Mouse (Mus musculus) MEL (cell line): ENCODE results near the gene Mrpl10.

Experiments used
- CHD1 ChIP-seq: IDR thresholded peaks from 2 replicates; pipeline ENCODE4 v1.6.1; 2012; ENCODE audit warnings: low read depth, mild to moderate bottlenecking, inconsistent platforms, low read length, improper control_type of control experiment
- CHD2 ChIP-seq: IDR thresholded peaks from 2 replicates; pipeline ENCODE4 v1.6.1; 2011; ENCODE audit warnings: low read length, improper control_type of control experiment
- CTCF ChIP-seq, 3 experiments: IDR thresholded peaks in 2 of 3; conservative IDR thresholded peaks in 1 of 3; 2 replicates each; pipeline ENCODE4 v1.5.1; 2011 to 2012; ENCODE audit warnings: low read length in 3 of 3, low read depth in 2 of 3, mild to moderate bottlenecking in 2 of 3, improper control_type of control experiment in 1 of 3, inconsistent platforms in 1 of 3, mixed read lengths in 1 of 3, moderate library complexity in 1 of 3; ENCODE audit not compliant: control insufficient read depth in 1 of 3, insufficient read depth in 1 of 3, poor library complexity in 1 of 3, severe bottlenecking in 1 of 3
- E2F4 ChIP-seq: IDR thresholded peaks from 2 replicates; pipeline ENCODE4 v1.6.1; 2011; ENCODE audit warnings: low read depth, low read length, improper control_type of control experiment, borderline replicate concordance
- EP300 ChIP-seq, 2 experiments: IDR thresholded peaks; 2 replicates each; pipeline ENCODE4 v1.6.1; 2011; ENCODE audit warnings: improper control_type of control experiment in 2 of 2, low read length in 2 of 2, low read depth in 1 of 2, mild to moderate bottlenecking in 1 of 2
- JUND ChIP-seq: IDR thresholded peaks from 2 replicates; pipeline ENCODE4 v1.6.1; 2011; ENCODE audit warnings: low read depth, mild to moderate bottlenecking, improper control_type of control experiment, low read length
- MAZ ChIP-seq: IDR thresholded peaks from 2 replicates; pipeline ENCODE4 v1.6.1; 2012; ENCODE audit warnings: low read depth, mild to moderate bottlenecking, inconsistent platforms, low read length, improper control_type of control experiment
- NELFE ChIP-seq: IDR thresholded peaks from 2 replicates; pipeline ENCODE4 v1.6.1; 2011; ENCODE audit warnings: low read depth, low read length, improper control_type of control experiment
- POLR2A ChIP-seq, 2 experiments: IDR thresholded peaks; 2 replicates each; pipeline ENCODE4 v1.6.1; 2011 to 2012; ENCODE audit warnings: low read length in 2 of 2, mild to moderate bottlenecking in 2 of 2, control low read depth in 1 of 2, improper control_type of control experiment in 1 of 2, low read depth in 1 of 2, moderate library complexity in 1 of 2; ENCODE audit not compliant: control insufficient read depth in 1 of 2, insufficient read depth in 1 of 2, poor library complexity in 1 of 2
- SIN3A ChIP-seq: IDR thresholded peaks from 2 replicates; pipeline ENCODE4 v1.6.1; 2012; ENCODE audit warnings: low read length, improper control_type of control experiment, inconsistent platforms
- SMC3 ChIP-seq: IDR thresholded peaks from 2 replicates; pipeline ENCODE4 v1.6.1; 2011; ENCODE audit warnings: low read depth, low read length, improper control_type of control experiment
- TAL1 ChIP-seq: IDR thresholded peaks from 2 replicates; pipeline ENCODE4 v1.6.1; 2012; ENCODE audit warnings: mild to moderate bottlenecking, inconsistent platforms, low read length, moderate library complexity, mixed read lengths
- TBP ChIP-seq: IDR thresholded peaks from 2 replicates; pipeline ENCODE4 v1.8.0; 2011; ENCODE audit warnings: low read depth, low read length, improper control_type of control experiment
- TCF12 ChIP-seq: IDR thresholded peaks from 2 replicates; pipeline ENCODE4 v1.6.1; 2014; ENCODE audit warnings: low read depth, mild to moderate bottlenecking, inconsistent platforms, low read length, improper control_type of control experiment, moderate library complexity

DNA sequence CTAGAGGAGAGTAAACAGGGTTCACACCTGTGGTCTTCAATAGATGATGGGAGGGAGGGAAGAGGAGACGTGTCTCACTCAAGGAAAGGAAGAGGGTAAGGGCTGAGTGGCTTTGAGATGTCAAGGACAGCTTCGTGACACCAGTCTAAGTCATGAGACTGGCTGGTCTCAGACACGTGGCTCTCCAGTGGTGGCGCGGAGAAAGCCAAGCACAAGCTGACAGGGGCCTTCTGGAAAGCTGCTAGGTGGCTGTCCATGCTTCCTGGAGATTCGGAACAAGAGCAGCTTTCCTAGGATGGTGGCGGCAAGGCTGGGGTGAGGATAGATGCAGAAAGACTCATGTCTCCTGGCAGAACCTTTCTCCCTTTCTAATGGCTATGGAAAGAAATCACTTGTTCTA lies 2.5 kb upstream of the Mrpl10 start:
- no peak for TF ChIP-seq JUND
- TF ChIP-seq TCF12: no peak
- TF ChIP-seq EP300 (IDR thresholded peaks at IDR 0.05; ENCODE audit: low read depth in 1 of 2, low read length in 2 of 2): no peak
- TF ChIP-seq POLR2A (IDR thresholded peaks at IDR 0.05; ENCODE audit: control insufficient read depth in 1 of 2, insufficient read depth in 1 of 2, low read depth in 1 of 2, low read length in 2 of 2, poor library complexity in 1 of 2): no peak
- TF ChIP-seq CTCF (IDR thresholded peaks at IDR 0.05 in 2 of 3, conservative IDR thresholded peaks at IDR 0.05 in 1 of 3; ENCODE audit: control insufficient read depth in 1 of 3, insufficient read depth in 1 of 3, low read depth in 2 of 3, low read length in 3 of 3, poor library complexity in 1 of 3, severe bottlenecking in 1 of 3): no peak
- TF ChIP-seq NELFE: no peak
- TF ChIP-seq CHD1: no peak
- no peak for TF ChIP-seq CHD2
- TF ChIP-seq TBP: no peak
- no peak for TF ChIP-seq SIN3A
- no peak for TF ChIP-seq MAZ
- TF ChIP-seq TAL1: no peak
- no peak for TF ChIP-seq SMC3
- TF ChIP-seq E2F4: no peak
